Mouse (Mus musculus) neural tube, embryonic 13.5 days (tissue): ENCODE data around the gene Meis1. TPM values are rescaled to one million over a fixed set of nuclear protein-coding genes. Genes with fewer than 3 reads are reported as not detected.
A peak's percentile ranks its signal among the peaks of the same experiment; 100 is the strongest.

Source experiments
- ATAC-seq: fragments of 200-750 bp; cut with Nextera tagmentation; 2 replicates; pipeline ENCODE4 v1.8.0; 2017; ENCODE audit warnings: low read depth, mild to moderate bottlenecking, moderate TSS enrichment, moderate library complexity
- H3K27ac ChIP-seq: fragments of 300-500 bp; sonication (generic); replicated peaks from 2 replicates; pipeline ENCODE4 v1.5.1; 2015; ENCODE audit warnings: moderate library complexity, mild to moderate bottlenecking, inconsistent platforms
- H3K27me3 ChIP-seq: fragments of 300-500 bp; sonication (generic); 2 replicates; pipeline ENCODE4 v1.6.1; 2015; ENCODE audit warnings: mild to moderate bottlenecking, inconsistent platforms
- H3K36me3 ChIP-seq: fragments of 300-500 bp; sonication (generic); 2 replicates; pipeline ENCODE4 v1.6.1; 2015; ENCODE audit warnings: mild to moderate bottlenecking, inconsistent platforms
- H3K4me1 ChIP-seq: fragments of 300-500 bp; sonication (generic); replicated peaks from 2 replicates; pipeline ENCODE4 v1.6.1; 2015; ENCODE audit warnings: inconsistent platforms
- H3K4me2 ChIP-seq: fragments of 300-500 bp; sonication (generic); 2 replicates; pipeline ENCODE4 v1.6.1; 2015; ENCODE audit warnings: inconsistent platforms, mild to moderate bottlenecking, moderate library complexity
- H3K4me3 ChIP-seq: fragments of 300-500 bp; sonication (generic); 2 replicates; pipeline ENCODE4 v1.5.1; 2015; ENCODE audit warnings: mild to moderate bottlenecking, inconsistent platforms
- H3K9ac ChIP-seq: fragments of 300-500 bp; sonication (generic); 2 replicates; pipeline ENCODE4 v1.6.1; 2015; ENCODE audit warnings: moderate library complexity, mild to moderate bottlenecking, inconsistent platforms
- H3K9me3 ChIP-seq: fragments of 300-500 bp; sonication (generic); 2 replicates; pipeline ENCODE4 v1.6.1; 2016; ENCODE audit warnings: inconsistent platforms
- WGBS: fragments of 180-500 bp; shearing (Covaris S2); methylation state at CpG from one replicate; pipeline ENCODE4 v1.1.7; 2015; 5-methylcytosine and 5-hydroxymethylcytosine counted together
- polyA plus RNA-seq: library from polyadenylated mRNA; unstranded; fragments of >200 nt; fragmentation: Nextera tagmentation; extraction: Ambion mirVana; gene quantifications from 2 replicates; pipeline ENCODE4 v1.2.1, GENCODE M21; 2015

Meis1 gene
- polyA plus RNA-seq, 1 experiment from 2014 or later, result 159 TPM

- H3K4me1 ChIP-seq, result peaks cover 35% of the 10 kb centered on the region
- no peaks in the 10 kb centered on the region for H3K36me3 ChIP-seq
- peak overlapping the region; percentile 98 for H3K27ac ChIP-seq
- H3K4me3 ChIP-seq, result no peak overlapping the region
- peak overlapping the region; percentile 85 for H3K9ac ChIP-seq
- no peaks in the 10 kb centered on the region for H3K27me3 ChIP-seq
- WGBS, result 20% methylated on average over 5 of the region's 6 CpGs
- no peak for ATAC-seq
- H3K4me2 ChIP-seq, result peak overlapping the region; percentile 94
- H3K9me3 ChIP-seq, result no peaks in the 10 kb centered on the region
These were observed 149.3 kb downstream of the Meis1 start for GRCm38 (mm10) chr11:18869429-18869969.

GRCm38 (mm10) chr11:18867665-18868064, 151.1 kb downstream of the Meis1 start:
- H3K4me2 ChIP-seq, result no peak overlapping the region
- peaks cover 4% of the 10 kb centered on the region; the same call in 1 of the 2 replicates for H3K9me3 ChIP-seq
- H3K9ac ChIP-seq, result no peak overlapping the region
- no peaks in the 10 kb centered on the region for H3K27me3 ChIP-seq
- peaks cover 27% of the 10 kb centered on the region for H3K4me1 ChIP-seq
- ATAC-seq, result no peak
- no peaks in the 10 kb centered on the region for H3K36me3 ChIP-seq
- no peak overlapping the region for H3K4me3 ChIP-seq
- no peak overlapping the region for H3K27ac ChIP-seq
- 16% methylated on average over 2 of the region's 2 CpGs for WGBS

GRCm38 (mm10) chr11:18866198-18866836, 152.5 kb downstream of the Meis1 start:
- Histone ChIP-seq H3K4me3 (no peak overlapping the region), H3K9ac (no peak overlapping the region), H3K4me2 (no peak overlapping the region), H3K36me3 (no peaks in the 10 kb centered on the region), H3K27me3 (no peaks in the 10 kb centered on the region), H3K4me1 (peaks cover 21% of the 10 kb centered on the region), H3K27ac (no peak overlapping the region), H3K9me3 (peaks cover 4% of the 10 kb centered on the region; the same call in 1 of the 2 replicates)
- no peak for ATAC-seq
- 54% methylated on average over 6 of the region's 6 CpGs for WGBS

- WGBS, result 35% methylated on average over 4 of the region's 4 CpGs
- Histone ChIP-seq H3K4me3 (no peak overlapping the region), H3K27me3 (no peaks in the 10 kb centered on the region), H3K27ac (no peak overlapping the region), H3K9me3 (no peaks in the 10 kb centered on the region), H3K4me2 (no peak overlapping the region), H3K4me1 (no peaks in the 10 kb centered on the region), H3K9ac (no peak overlapping the region), H3K36me3 (no peaks in the 10 kb centered on the region)
- no peak for ATAC-seq
These were observed 168.0 kb downstream of the Meis1 start for GRCm38 (mm10) chr11:18850772-18851171.

- no peak for ATAC-seq
- Histone ChIP-seq H3K4me1 (no peaks in the 10 kb centered on the region), H3K27me3 (no peaks in the 10 kb centered on the region), H3K9ac (no peak overlapping the region), H3K4me3 (no peak overlapping the region), H3K9me3 (no peaks in the 10 kb centered on the region), H3K36me3 (no peaks in the 10 kb centered on the region), H3K27ac (no peak overlapping the region), H3K4me2 (no peak overlapping the region)
- 91% methylated on average over 3 of the region's 3 CpGs for WGBS
These were observed 171.1 kb downstream of the Meis1 start for GRCm38 (mm10) chr11:18847650-18848049.

- Histone ChIP-seq H3K4me2 (no peak overlapping the region), H3K9ac (no peak overlapping the region), H3K4me3 (no peak overlapping the region), H3K36me3 (no peaks in the 10 kb centered on the region), H3K27ac (no peak overlapping the region), H3K27me3 (no peaks in the 10 kb centered on the region), H3K4me1 (no peaks in the 10 kb centered on the region), H3K9me3 (no peaks in the 10 kb centered on the region)
- no peak for ATAC-seq
- WGBS, result 91% methylated on average over 4 of the region's 4 CpGs
These were observed 172.3 kb downstream of the Meis1 start for GRCm38 (mm10) chr11:18846472-18846871.

- no peak overlapping the region for H3K9ac ChIP-seq
- no peak for ATAC-seq
These were observed 172.9 kb downstream of the Meis1 start for GRCm38 (mm10) chr11:18845900-18846299.

GRCm38 (mm10) chr11:18845466-18845865, 173.3 kb downstream of the Meis1 start:
- Histone ChIP-seq H3K4me3 (no peak overlapping the region), H3K4me1 (no peaks in the 10 kb centered on the region), H3K36me3 (no peaks in the 10 kb centered on the region), H3K9ac (no peak overlapping the region), H3K9me3 (no peaks in the 10 kb centered on the region), H3K27me3 (no peaks in the 10 kb centered on the region), H3K27ac (no peak overlapping the region), H3K4me2 (no peak overlapping the region)
- 85% methylated on average over 6 of the region's 6 CpGs for WGBS
- ATAC-seq, result no peak

More at GRCm38 (mm10) chr11:18845900-18846299, 172.9 kb downstream of the Meis1 start:
- Histone ChIP-seq H3K4me1 (no peaks in the 10 kb centered on the region), H3K27me3 (no peaks in the 10 kb centered on the region), H3K27ac (no peak overlapping the region), H3K4me3 (no peak overlapping the region), H3K36me3 (no peaks in the 10 kb centered on the region), H3K9me3 (no peaks in the 10 kb centered on the region), H3K4me2 (no peak overlapping the region)
- 89% methylated on average over 3 of the region's 3 CpGs for WGBS

- no peaks in the 10 kb centered on the region for H3K4me1 ChIP-seq
- H3K4me3 ChIP-seq, result no peak overlapping the region
- no peak overlapping the region for H3K4me2 ChIP-seq
- H3K9ac ChIP-seq, result no peak overlapping the region
- no peak overlapping the region for H3K27ac ChIP-seq
- H3K36me3 ChIP-seq, result no peaks in the 10 kb centered on the region
- no peak for ATAC-seq
- no peaks in the 10 kb centered on the region for H3K27me3 ChIP-seq
- H3K9me3 ChIP-seq, result no peaks in the 10 kb centered on the region
These were observed 188.7 kb downstream of the Meis1 start for GRCm38 (mm10) chr11:18830087-18830486.
